Mouse (Mus musculus) CH12.LX (cell line): ENCODE measurements around the gene Ryr1.

Experiments
- CTCF ChIP-seq, 2 experiments: IDR thresholded peaks in 1 of 2; conservative IDR thresholded peaks in 1 of 2; 2 replicates each; pipeline ENCODE4 v1.5.1; 2011 to 2012; ENCODE audit warnings: low read depth in 2 of 2, low read length in 2 of 2, improper control_type of control experiment in 1 of 2, inconsistent platforms in 1 of 2, mild to moderate bottlenecking in 1 of 2, moderate library complexity in 1 of 2
- EP300 ChIP-seq: IDR thresholded peaks from 2 replicates; pipeline ENCODE4 v1.6.1; 2011; ENCODE audit warnings: low read length, improper control_type of control experiment
- NRF1 ChIP-seq: IDR thresholded peaks from 2 replicates; pipeline ENCODE4 v1.6.1; 2014; ENCODE audit warnings: low read depth, mild to moderate bottlenecking, inconsistent platforms, low read length, improper control_type of control experiment, moderate library complexity
- PAX5 ChIP-seq: IDR thresholded peaks from 2 replicates; pipeline ENCODE4 v1.6.1; 2012; ENCODE audit warnings: low read length, inconsistent platforms, mixed read lengths
- POLR2A ChIP-seq: IDR thresholded peaks from 2 replicates; pipeline ENCODE4 v1.6.1; 2011; ENCODE audit warnings: low read depth, mild to moderate bottlenecking, improper control_type of control experiment, low read length
- TBP ChIP-seq: conservative IDR thresholded peaks from 2 replicates; pipeline ENCODE4 v1.6.1; 2011; ENCODE audit warnings: low read depth, low read length, improper control_type of control experiment
- USF1 ChIP-seq: IDR thresholded peaks from 2 replicates; pipeline ENCODE4 v1.6.1; 2014; ENCODE audit warnings: low read depth, mild to moderate bottlenecking, inconsistent platforms, low read length, improper control_type of control experiment

DNA sequence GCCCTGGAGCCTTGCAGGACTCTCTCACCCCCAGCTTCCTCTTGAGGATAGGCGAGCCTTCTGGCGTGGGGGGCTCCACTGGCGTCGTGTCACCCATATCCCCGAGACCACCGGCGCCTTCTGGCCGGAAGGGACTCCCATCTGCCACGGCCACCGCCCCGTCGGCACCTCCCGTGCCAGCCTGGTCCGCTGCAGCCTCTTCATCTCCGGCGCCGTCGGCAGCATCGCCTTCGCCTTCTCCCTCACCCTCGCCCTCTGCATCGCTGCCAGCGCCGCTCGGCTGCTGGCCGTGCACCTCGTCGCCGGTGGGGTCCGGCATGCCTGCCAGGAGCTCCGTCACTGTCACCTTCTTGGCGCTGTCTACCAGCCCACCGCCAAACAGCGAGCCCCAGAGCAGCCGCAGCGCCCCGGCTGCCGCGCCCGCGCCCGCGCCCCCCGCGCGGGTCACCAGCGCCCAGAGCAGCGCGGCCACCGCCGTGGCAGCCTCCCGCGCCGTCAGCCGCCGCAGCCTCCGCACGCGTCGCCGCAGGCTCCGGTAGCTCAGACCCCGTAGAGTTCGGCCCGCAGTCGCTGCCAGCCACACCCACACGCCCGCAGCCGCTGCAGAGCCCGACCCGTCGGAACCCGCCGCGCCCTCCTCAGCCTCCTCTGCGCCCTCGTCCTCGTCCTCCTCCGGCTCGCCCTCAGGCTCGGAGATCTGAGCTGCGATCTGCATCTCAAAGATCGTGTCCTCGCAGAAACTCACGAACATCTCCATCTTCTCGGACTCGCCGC is 105.3 kb downstream of the Ryr1 start:
- TF ChIP-seq PAX5 (no peak), TBP (no peak), CTCF (conservative IDR thresholded peaks at IDR 0.05 in 1 of 2, IDR thresholded peaks at IDR 0.05 in 1 of 2; ENCODE audit: low read depth in 2 of 2, low read length in 2 of 2) (no peak), EP300 (no peak), NRF1 (no peak), USF1 (no peak), POLR2A (no peak)
